27 mouse cellular contexts compared by ENCODE assay signal in the genomic region with DNA sequence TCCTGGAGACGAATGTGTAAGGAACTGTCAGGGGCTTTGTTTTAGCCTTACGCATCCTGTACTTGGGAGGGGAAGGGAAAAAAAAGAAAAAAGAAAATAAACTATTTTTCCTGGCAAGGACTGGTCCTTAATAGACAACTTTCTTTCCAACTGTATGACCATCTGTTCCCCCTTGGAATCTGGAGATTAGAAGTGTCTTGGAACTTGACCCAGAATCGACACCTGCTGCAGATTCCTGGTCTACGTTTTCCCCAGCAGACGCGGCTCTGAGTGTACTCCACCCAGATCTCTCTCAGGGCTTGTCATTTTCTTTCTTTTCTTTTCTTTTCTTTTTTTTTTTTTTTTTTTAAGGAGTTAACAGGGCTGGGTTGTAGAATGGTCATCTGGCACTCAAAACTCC. TPM values are rescaled to one million over a fixed set of nuclear protein-coding genes. Genes with fewer than 3 reads are reported as not detected.
A peak's percentile ranks its signal among the peaks of the same experiment; 100 is the strongest.
DNase-seq lines count a peak whose midpoint lies in the region; ATAC-seq and TF ChIP-seq lines count a peak whose summit lies in the region.
"Had no signal": no experiment of that assay in that cellular context is flagged by ENCODE, and none has a peak within 500 bp of the region (broad histone marks: within the 10 kb centered on the region; RNA-seq: fewer than 3 reads in every experiment).

No protein-coding gene starts in this region.

- no peak for TF ChIP-seq POLR2A in brain, embryonic 14.5 days (IDR thresholded peaks at IDR 0.05; ENCODE audit: borderline replicate concordance, extremely low read depth, insufficient read depth, insufficient read length, poor library complexity, severe bottlenecking)

- H3K36me3 ChIP-seq in liver, embryonic 11.5 days (ENCODE audit: control insufficient read depth, insufficient read depth, low read length), result no peaks in the 10 kb centered on the region
- H3K36me3 ChIP-seq in embryonic facial prominence, embryonic 14.5 days (ENCODE audit: control insufficient read depth, insufficient read depth, low read length), result no peaks in the 10 kb centered on the region
- peaks cover 43% of the 10 kb centered on the region for H3K36me3 ChIP-seq in hindbrain, embryonic 10.5 days
- H3K36me3 ChIP-seq: forebrain, embryonic 15.5 days; hindbrain, embryonic 12.5 days; midbrain, embryonic 12.5 days had no signal

- ATAC-seq in liver, embryonic 11.5 days (replicated peaks; ENCODE audit: low FRiP score), result no peak
- ATAC-seq in embryonic facial prominence, embryonic 14.5 days (ENCODE audit: low read depth), result peak; percentile 79; the same call in 1 of the 2 replicates
- ATAC-seq: forebrain, embryonic 15.5 days; hindbrain, postnatal 0 days; intestine, embryonic 16.5 days; liver, embryonic 12.5 days; liver, postnatal 0 days had no signal

- WGBS in liver, embryonic 11.5 days, result 72% methylated on average over 6 of the region's 6 CpGs
- WGBS in embryonic facial prominence, embryonic 14.5 days, result 43% methylated on average over 6 of the region's 6 CpGs
- 83% methylated on average over 6 of the region's 6 CpGs for WGBS in hindbrain, embryonic 10.5 days

- H3K4me3 ChIP-seq in liver, embryonic 11.5 days (ENCODE audit: low read depth, low read length), result no peak overlapping the region
- H3K4me3 ChIP-seq in embryonic facial prominence, embryonic 14.5 days (ENCODE audit: low read depth, low read length), result no peak overlapping the region
- H3K4me3 ChIP-seq in hindbrain, embryonic 10.5 days, result no peak overlapping the region
- H3K4me3 ChIP-seq: forebrain, embryonic 15.5 days; heart, embryonic 12.5 days; hindbrain, embryonic 12.5 days; liver, embryonic 12.5 days; midbrain, embryonic 12.5 days had no signal

- no peak for TF ChIP-seq CTCF in brain, embryonic 14.5 days (IDR thresholded peaks at IDR 0.05; ENCODE audit: borderline replicate concordance, extremely low read depth, insufficient read depth, insufficient read length)

- H3K9me3 ChIP-seq in liver, embryonic 11.5 days (ENCODE audit: control insufficient read depth, low read length), result no peaks in the 10 kb centered on the region
- H3K9me3 ChIP-seq in embryonic facial prominence, embryonic 14.5 days (ENCODE audit: control insufficient read depth, low read length), result no peaks in the 10 kb centered on the region
- no peaks in the 10 kb centered on the region for H3K9me3 ChIP-seq in hindbrain, embryonic 10.5 days
- H3K9me3 ChIP-seq: forebrain, embryonic 15.5 days; heart, embryonic 12.5 days; hindbrain, embryonic 12.5 days; liver, embryonic 12.5 days; midbrain, embryonic 12.5 days had no signal

- DNase-seq in gastrocnemius, postnatal 25 days, result peak; percentile 39
- DNase-seq in gastrocnemius, adult 18-20 months (ENCODE audit: low spot score), result no peak
- peak; percentile 19 for DNase-seq in liver, embryonic 11.5 days (ENCODE audit: low spot score)
- DNase-seq in liver, result no peak
- peak; percentile 47 for DNase-seq in brain, embryonic 14.5 days (ENCODE audit: low read depth)
- peak; percentile 81 for DNase-seq in embryonic facial prominence, embryonic 14.5 days (ENCODE audit: low spot score)
- DNase-seq in ovary, postnatal 10 days (ENCODE audit: low spot score), result no peak
- no peak for DNase-seq in hindbrain, embryonic 10.5 days (ENCODE audit: low spot score)
- DNase-seq: adrenal gland, postnatal 36 days; B cell, adult 2 months; cerebellum, adult 9-11 months; gastrocnemius, postnatal 10 days; kidney, adult 8-10 months; kidney, postnatal 4 days; left cerebral cortex, postnatal 4 days; lung, postnatal 36 days; right cerebral cortex, adult 18-20 months; thymus, postnatal 14 days had no signal

- H3K4me2 ChIP-seq in liver, embryonic 11.5 days, result no peak overlapping the region
- no peak overlapping the region for H3K4me2 ChIP-seq in embryonic facial prominence, embryonic 14.5 days (ENCODE audit: low read depth, low read length)
- H3K4me2 ChIP-seq: forebrain, embryonic 15.5 days; heart, embryonic 12.5 days; hindbrain, embryonic 12.5 days; liver, embryonic 12.5 days; midbrain, embryonic 12.5 days had no signal

- H3K27ac ChIP-seq in liver, embryonic 11.5 days (ENCODE audit: low read depth, low read length), result no peak overlapping the region
- no peak overlapping the region for H3K27ac ChIP-seq in embryonic facial prominence, embryonic 14.5 days (replicated peaks; ENCODE audit: low read depth, low read length)
- no peak overlapping the region for H3K27ac ChIP-seq in hindbrain, embryonic 10.5 days
- H3K27ac ChIP-seq: forebrain, embryonic 15.5 days; hindbrain, embryonic 12.5 days; hindbrain, postnatal 0 days; kidney, postnatal 0 days; liver, embryonic 12.5 days; midbrain, embryonic 12.5 days had no signal

- H3K9ac ChIP-seq in liver, embryonic 11.5 days (ENCODE audit: low read depth, low read length), result no peak overlapping the region
- no peak overlapping the region for H3K9ac ChIP-seq in embryonic facial prominence, embryonic 14.5 days (ENCODE audit: low read depth, low read length)
- H3K9ac ChIP-seq: forebrain, embryonic 15.5 days; heart, embryonic 12.5 days; hindbrain, embryonic 12.5 days; liver, embryonic 12.5 days; liver, postnatal 0 days; midbrain, embryonic 12.5 days had no signal

- no peaks in the 10 kb centered on the region for H3K4me1 ChIP-seq in liver, embryonic 11.5 days (replicated peaks; ENCODE audit: control insufficient read depth, insufficient read depth, low read length)
- peaks cover 3% of the 10 kb centered on the region; the same call in 1 of the 2 replicates for H3K4me1 ChIP-seq in embryonic facial prominence, embryonic 14.5 days (ENCODE audit: control insufficient read depth, insufficient read depth, low read length)
- peaks cover 6% of the 10 kb centered on the region for H3K4me1 ChIP-seq in hindbrain, embryonic 10.5 days (replicated peaks)
- H3K4me1 ChIP-seq: forebrain, embryonic 15.5 days; hindbrain, embryonic 12.5 days; midbrain, embryonic 12.5 days had no signal

- H3K27me3 ChIP-seq in liver, embryonic 11.5 days (replicated peaks; ENCODE audit: control insufficient read depth, insufficient read depth, low read length), result no peaks in the 10 kb centered on the region
- 0 out of 2 replicates have a peak, but pooled peaks cover 3% of the 10 kb centered on the region for H3K27me3 ChIP-seq in embryonic facial prominence, embryonic 14.5 days (replicated peaks; ENCODE audit: control insufficient read depth, insufficient read depth, low read length)
- H3K27me3 ChIP-seq in hindbrain, embryonic 10.5 days (ENCODE audit: insufficient read depth, poor library complexity, severe bottlenecking), result no peaks in the 10 kb centered on the region
- H3K27me3 ChIP-seq: forebrain, embryonic 15.5 days; hindbrain, embryonic 12.5 days; liver, embryonic 12.5 days; midbrain, embryonic 12.5 days had no signal

RNA-seq across cellular contexts. Expression of gene Emilin2, which starts 8.3 kb away (rescaled TPM):
- total RNA-seq in gastrocnemius, postnatal 25 days (2021), result 10 to 100 TPM in 1 of 2 experiments, 1 to 10 TPM in 1; 9.9 to 13.8 TPM
- total RNA-seq in gastrocnemius, adult 18-20 months (2021), result 1 to 10 TPM; 4.4 to 5.0 TPM
- polyA plus RNA-seq in liver, embryonic 11.5 days (2014; fragmentation: Nextera tagmentation; extraction: Ambion mirVana), result 31.3 and 33.4 TPM in 2 replicates
- 1.8 and 2.0 TPM in 2 replicates for polyA plus RNA-seq in brain, embryonic 14.5 days (2012; rRNA removed)
- 23.1 and 24.5 TPM in 2 replicates for polyA plus RNA-seq in embryonic facial prominence, embryonic 14.5 days (2014; fragmentation: Nextera tagmentation; extraction: Ambion mirVana)
- 20.2 and 26.3 TPM in 2 replicates for polyA plus RNA-seq in hindbrain, embryonic 10.5 days (2016; fragmentation: Nextera tagmentation; extraction: Ambion mirVana)

Comparison
In these comparisons a context has a peak if more than half of its experiments do, and no peak if none do; other contexts are left out.
1. DNase-seq: peak in gastrocnemius, postnatal 25 days (single experiment), liver, embryonic 11.5 days (single experiment), brain, embryonic 14.5 days (single experiment) and embryonic facial prominence, embryonic 14.5 days (single experiment); none in gastrocnemius, adult 18-20 months (single experiment), liver (single experiment), ovary, postnatal 10 days (single experiment) and hindbrain, embryonic 10.5 days (single experiment).